17 mouse cellular contexts compared by ENCODE assay signal in the genomic region with DNA sequence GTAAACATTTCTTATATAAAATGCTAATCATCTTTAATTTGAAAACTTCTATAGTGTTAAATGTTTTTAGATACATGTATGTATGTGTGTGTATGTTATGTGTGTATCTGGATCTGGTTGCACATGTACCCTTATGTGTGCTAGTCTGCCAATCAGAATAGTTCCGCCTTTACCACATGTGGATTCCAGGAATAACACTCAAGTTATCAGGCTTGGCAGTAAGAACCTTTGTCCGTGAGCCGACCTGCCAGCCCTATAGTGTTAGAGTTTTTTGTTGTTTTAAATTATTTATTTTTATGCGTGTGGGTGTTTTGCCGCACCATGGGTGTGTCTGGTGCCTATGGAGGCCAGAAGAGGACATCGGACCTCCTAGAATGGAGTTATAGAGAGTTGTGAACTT.
"Had no signal": no experiment of that assay in that cellular context is flagged by ENCODE, and none has a peak within 500 bp of the region (broad histone marks: within the 10 kb centered on the region; RNA-seq: fewer than 3 reads in every experiment).

No protein-coding gene starts in this region.

- DNase-seq: lung, adult 2 months; lung, postnatal 14 days; lung, postnatal 36 days; right cerebral cortex, postnatal 14 days; thymus, adult 2 months; thymus, postnatal 25 days; thymus, postnatal 4 days had no signal

- H3K36me3 ChIP-seq: lung, embryonic 15.5 days; midbrain, embryonic 13.5 days; midbrain, embryonic 15.5 days; neural tube, embryonic 12.5 days; stomach, embryonic 15.5 days had no signal

- H3K9ac ChIP-seq: lung, embryonic 15.5 days; midbrain, embryonic 13.5 days; midbrain, embryonic 15.5 days; neural tube, embryonic 12.5 days; stomach, embryonic 15.5 days had no signal

- H3K4me2 ChIP-seq: lung, embryonic 15.5 days; midbrain, embryonic 11.5 days; midbrain, embryonic 13.5 days; midbrain, embryonic 15.5 days; neural tube, embryonic 12.5 days; stomach, embryonic 15.5 days had no signal

- H3K9me3 ChIP-seq: lung, embryonic 15.5 days; midbrain, embryonic 13.5 days; midbrain, embryonic 15.5 days; neural tube, embryonic 12.5 days; stomach, embryonic 15.5 days had no signal

- H3K4me3 ChIP-seq: lung, embryonic 15.5 days; megakaryocyte, embryonic 14.5 days; midbrain, embryonic 13.5 days; midbrain, embryonic 15.5 days; neural tube, embryonic 12.5 days; stomach, embryonic 15.5 days had no signal

- ATAC-seq: lung, postnatal 0 days; midbrain, embryonic 13.5 days; midbrain, embryonic 15.5 days had no signal

- H3K27me3 ChIP-seq: lung, embryonic 15.5 days; megakaryocyte, embryonic 14.5 days; midbrain, embryonic 13.5 days; midbrain, embryonic 15.5 days; neural tube, embryonic 12.5 days; stomach, embryonic 15.5 days had no signal

- H3K27ac ChIP-seq: lung, embryonic 15.5 days; macrophage; midbrain, embryonic 13.5 days; midbrain, embryonic 15.5 days; neural tube, embryonic 12.5 days; stomach, embryonic 15.5 days; stomach, postnatal 0 days had no signal
